Mouse (Mus musculus) layer of hippocampus, adult 11-12 months (tissue): Measurements from ENCODE around the gene 4930539E08Rik.

Experiments
- DNase-seq: peaks from one replicate; pipeline ENCODE4 v3.0.0; 2022; ENCODE audit warnings: low spot score

The 4930539E08Rik gene

GRCm38 (mm10) chr17:28855166-28855885, 59.8 kb downstream of the 4930539E08Rik start:
- DNase-seq: no peak

GRCm38 (mm10) chr17:28854377-28854776, 60.7 kb downstream of the 4930539E08Rik start:
- no peak for DNase-seq

- no peak for DNase-seq
Observed at GRCm38 (mm10) chr17:28850511-28850910, 64.6 kb downstream of the 4930539E08Rik start.

- peak; percentile 30 for DNase-seq
Observed at GRCm38 (mm10) chr17:28846974-28847617, 68.0 kb downstream of the 4930539E08Rik start.
